In the genomic region with DNA sequence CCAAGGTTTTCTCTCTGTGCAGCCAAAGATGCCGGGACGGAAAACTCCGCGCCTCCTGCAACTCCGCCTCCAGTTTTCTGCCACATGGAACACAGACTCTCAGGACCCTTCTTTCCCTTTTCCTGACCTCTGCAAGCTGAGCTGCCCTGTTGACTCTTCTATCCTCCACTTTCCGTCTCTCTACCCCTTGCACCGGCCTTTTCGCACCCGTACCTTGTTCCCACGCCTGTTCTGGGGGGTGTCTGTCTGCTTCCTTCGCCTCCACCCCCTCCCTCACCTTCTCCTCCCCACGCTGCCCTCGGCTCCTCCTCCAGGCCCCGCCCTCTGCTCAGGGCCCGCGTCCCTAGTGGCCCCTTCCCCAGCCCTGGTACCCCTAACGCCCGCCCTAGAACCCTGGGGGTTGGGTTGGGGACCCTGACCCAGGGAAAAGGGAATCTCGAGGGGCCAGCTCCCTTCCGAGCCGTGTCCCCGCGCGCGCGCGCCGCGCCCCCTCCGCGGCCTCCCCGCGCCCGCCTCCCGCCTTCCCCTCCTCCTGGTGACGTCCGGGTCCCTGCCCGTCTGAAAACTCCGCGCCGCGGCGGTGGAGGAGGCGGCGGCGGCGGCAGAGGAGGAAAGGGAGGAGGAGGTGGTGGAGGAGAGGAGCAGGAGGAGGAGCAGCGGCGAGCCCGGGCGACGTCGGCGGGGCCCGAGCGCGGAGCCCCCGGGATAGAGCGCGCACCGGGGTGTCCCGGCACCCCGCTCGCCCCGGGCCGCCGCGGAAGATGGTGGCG, we compare ENCODE assay signal across 7 mouse cellular contexts. TPM values are rescaled to one million over a fixed set of nuclear protein-coding genes. Genes with fewer than 3 reads are reported as not detected.
DNase-seq lines count a peak whose midpoint lies in the region; ATAC-seq and TF ChIP-seq lines count a peak whose summit lies in the region.

A gene (plus strand): TSS at position 562 of the 770 bp plus-strand sequence.

- peak within 1 kb of the TSS; percentile 88 for H3K4me2 ChIP-seq in embryonic facial prominence, embryonic 15.5 days (replicated peaks)
- peak within 1 kb of the TSS; percentile 84 for H3K4me2 ChIP-seq in heart, embryonic 12.5 days
- H3K4me2 ChIP-seq in kidney, embryonic 16.5 days (replicated peaks; ENCODE audit: low read depth, low read length), result peak within 1 kb of the TSS; percentile 89
- peak within 1 kb of the TSS; percentile 91 for H3K4me2 ChIP-seq in liver, embryonic 12.5 days

- no peaks in the 10 kb centered on the region for H3K9me3 ChIP-seq in embryonic facial prominence, embryonic 15.5 days (replicated peaks)
- H3K9me3 ChIP-seq in heart, embryonic 12.5 days (replicated peaks), result no peaks in the 10 kb centered on the region
- no peaks in the 10 kb centered on the region for H3K9me3 ChIP-seq in kidney, embryonic 16.5 days (ENCODE audit: low read length)
- no peaks in the 10 kb centered on the region for H3K9me3 ChIP-seq in liver, embryonic 12.5 days (replicated peaks)

- peak; percentile 18; the same call in 1 of the 2 replicates for TF ChIP-seq POLR2A in bone marrow, adult 2 months (IDR thresholded peaks at IDR 0.05; ENCODE audit: borderline replicate concordance, control insufficient read depth, low read depth, low read length)

- H3K9ac ChIP-seq in embryonic facial prominence, embryonic 15.5 days, result peak within 1 kb of the TSS; percentile 74
- H3K9ac ChIP-seq in heart, embryonic 12.5 days, result peak within 1 kb of the TSS; percentile 85
- peak within 1 kb of the TSS; percentile 87 for H3K9ac ChIP-seq in kidney, embryonic 16.5 days (replicated peaks; ENCODE audit: low read length)
- H3K9ac ChIP-seq in liver, embryonic 12.5 days, result peak within 1 kb of the TSS; percentile 71

- H3K27me3 ChIP-seq in embryonic facial prominence, embryonic 15.5 days, result peaks cover 15% of the 10 kb centered on the region
- H3K27me3 ChIP-seq in heart, embryonic 12.5 days (replicated peaks), result 0 out of 2 replicates have a peak, but pooled peaks cover 3% of the 10 kb centered on the region
- no peaks in the 10 kb centered on the region; the same call in 1 of the 2 replicates for H3K27me3 ChIP-seq in kidney, embryonic 16.5 days (ENCODE audit: insufficient read depth, low read length)
- H3K27me3 ChIP-seq in liver, embryonic 12.5 days (replicated peaks), result peaks cover 57% of the 10 kb centered on the region

- ATAC-seq in embryonic facial prominence, embryonic 15.5 days (ENCODE audit: insufficient number of reproducible peaks, low FRiP score, low TSS enrichment, low read depth), result peak; percentile 86
- ATAC-seq in heart, embryonic 12.5 days (ENCODE audit: insufficient number of reproducible peaks, low FRiP score), result peak; percentile 81
- ATAC-seq in kidney, embryonic 16.5 days (ENCODE audit: low FRiP score, low TSS enrichment), result peak; percentile 90
- peak; percentile 72 for ATAC-seq in liver, embryonic 12.5 days

- peak within 1 kb of the TSS; percentile 82 for H3K4me3 ChIP-seq in bone marrow, adult 2 months (replicated peaks; ENCODE audit: control insufficient read depth, low read depth, low read length)
- peak within 1 kb of the TSS; percentile 82 for H3K4me3 ChIP-seq in embryonic facial prominence, embryonic 15.5 days (replicated peaks)
- H3K4me3 ChIP-seq in heart, embryonic 12.5 days, result peak within 1 kb of the TSS; percentile 76
- H3K4me3 ChIP-seq in kidney, embryonic 16.5 days (ENCODE audit: low read length), result peak within 1 kb of the TSS; percentile 83
- H3K4me3 ChIP-seq in liver, embryonic 12.5 days, result peak within 1 kb of the TSS; percentile 70

- DNase-seq in naive thymus-derived CD4-positive, alpha-beta T cell, adult 2 months (ENCODE audit: low read depth), result peak; percentile 89
- DNase-seq in spleen, postnatal 4 days (ENCODE audit: low spot score in 2 of 2), result peak; percentile 70 to 87

- H3K27ac ChIP-seq in bone marrow, adult 2 months (ENCODE audit: control insufficient read depth, insufficient read depth, low read depth, low read length, poor library complexity), result peak within 1 kb of the TSS; percentile 86
- peak within 1 kb of the TSS; percentile 83 for H3K27ac ChIP-seq in embryonic facial prominence, embryonic 15.5 days (replicated peaks)
- peak within 1 kb of the TSS; percentile 75 for H3K27ac ChIP-seq in heart, embryonic 12.5 days (ENCODE audit: poor library complexity, severe bottlenecking)
- H3K27ac ChIP-seq in kidney, embryonic 16.5 days (ENCODE audit: low read length), result peak within 1 kb of the TSS; percentile 80
- H3K27ac ChIP-seq in liver, embryonic 12.5 days, result no peak within 1 kb of the TSS

- H3K36me3 ChIP-seq in embryonic facial prominence, embryonic 15.5 days, result no peaks in the 10 kb centered on the region
- H3K36me3 ChIP-seq in heart, embryonic 12.5 days, result no peaks in the 10 kb centered on the region
- no peaks in the 10 kb centered on the region for H3K36me3 ChIP-seq in kidney, embryonic 16.5 days (ENCODE audit: insufficient read depth, low read length)
- H3K36me3 ChIP-seq in liver, embryonic 12.5 days, result no peaks in the 10 kb centered on the region

- WGBS in bone marrow, adult 2 months, result under 1% methylated on average over 60 of the region's 69 CpGs
- WGBS in embryonic facial prominence, embryonic 15.5 days, result under 1% methylated on average over 65 of the region's 69 CpGs
- WGBS in heart, embryonic 12.5 days, result under 1% methylated on average over 56 of the region's 69 CpGs
- WGBS in kidney, embryonic 16.5 days, result under 1% methylated on average over 37 of the region's 69 CpGs
- WGBS in liver, embryonic 12.5 days (ENCODE audit: insufficient replicate concordance), result under 1% methylated on average over 49 of the region's 69 CpGs

- peaks cover 1% of the 10 kb centered on the region; the same call in 1 of the 2 replicates for H3K4me1 ChIP-seq in bone marrow, adult 2 months (ENCODE audit: control insufficient read depth, insufficient read depth, low read length)
- H3K4me1 ChIP-seq in embryonic facial prominence, embryonic 15.5 days, result peaks cover 23% of the 10 kb centered on the region
- H3K4me1 ChIP-seq in heart, embryonic 12.5 days (replicated peaks), result peaks cover 27% of the 10 kb centered on the region
- peaks cover 41% of the 10 kb centered on the region for H3K4me1 ChIP-seq in kidney, embryonic 16.5 days (ENCODE audit: insufficient read depth, low read length)
- peaks cover 31% of the 10 kb centered on the region for H3K4me1 ChIP-seq in liver, embryonic 12.5 days

- TF ChIP-seq CTCF in bone marrow, adult 2 months (IDR thresholded peaks at IDR 0.05; ENCODE audit: control insufficient read depth, insufficient read depth, low read length), result no peak

RNA-seq across cellular contexts. Expression of the gene that starts here (rescaled TPM):
- 6.6 and 16.4 TPM in 2 replicates for polyA plus RNA-seq in bone marrow, adult 2 months (2011; ENCODE audit: insufficient read depth, insufficient read length, low replicate concordance, missing spikeins)
- 2.3 and 2.7 TPM in 2 replicates for polyA plus RNA-seq in embryonic facial prominence, embryonic 15.5 days (2015; fragmentation: Nextera tagmentation; extraction: Ambion mirVana)
- 1.4 and 1.5 TPM in 2 replicates for polyA plus RNA-seq in heart, embryonic 12.5 days (2016; fragmentation: Nextera tagmentation; extraction: Ambion mirVana)
- polyA plus RNA-seq in kidney, embryonic 16.5 days (2015; fragmentation: Nextera tagmentation; extraction: Ambion mirVana), result 1.6 and 1.8 TPM in 2 replicates
- 0.53 and 0.58 TPM in 2 replicates for polyA plus RNA-seq in liver, embryonic 12.5 days (2016; fragmentation: Nextera tagmentation; extraction: Ambion mirVana)

Comparison
In these comparisons a context has a peak if more than half of its experiments do, and no peak if none do; other contexts are left out.
1. Peak in ATAC-seq, H3K4me3 ChIP-seq, H3K9ac ChIP-seq and H3K4me2 ChIP-seq in liver, embryonic 12.5 days; RNA of the gene not detected or under 1 TPM.